Mouse (Mus musculus) T-helper 1 cell (primary cell): Measurements from ENCODE around the gene Tspan17.

Experiments used
- in situ Hi-C: fragments of 300-600 bp; cut with MboI, MseI; formaldehyde crosslinking; loops from one replicate; pipeline ENCODE4 v1.15.1; 2025; ENCODE audit warnings: high pct_unique_total_duplicates

The Tspan17 gene

GRCm38 (mm10) chr13:54805134-54805838 lies 16.1 kb downstream of the Tspan17 start:
- in situ Hi-C loops: no loop called here

- in situ Hi-C loops: no loop called here
These were observed 17.3 kb downstream of the Tspan17 start for GRCm38 (mm10) chr13:54806434-54806976.

DNA sequence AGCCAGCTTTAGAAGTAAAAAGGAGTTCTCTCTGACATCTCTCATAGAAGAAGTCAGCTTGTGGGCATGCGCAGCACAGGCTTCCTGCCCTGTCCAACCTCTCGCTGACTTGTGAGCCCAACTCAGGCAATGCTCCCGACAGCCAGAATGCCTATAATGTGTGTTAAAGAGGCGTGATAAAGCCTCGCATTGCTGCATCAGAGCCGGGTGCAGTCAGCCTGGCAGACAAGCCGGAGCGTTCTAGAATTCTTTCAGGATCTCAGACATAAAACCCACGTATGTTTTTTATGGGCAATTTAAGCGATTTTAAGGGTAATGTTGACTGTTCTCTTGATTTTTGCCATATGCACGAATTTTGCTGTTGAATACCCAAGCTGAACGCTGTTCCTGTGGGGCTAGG lies 18.9 kb downstream of the Tspan17 start:
- in situ Hi-C loops: no loop called here

DNA sequence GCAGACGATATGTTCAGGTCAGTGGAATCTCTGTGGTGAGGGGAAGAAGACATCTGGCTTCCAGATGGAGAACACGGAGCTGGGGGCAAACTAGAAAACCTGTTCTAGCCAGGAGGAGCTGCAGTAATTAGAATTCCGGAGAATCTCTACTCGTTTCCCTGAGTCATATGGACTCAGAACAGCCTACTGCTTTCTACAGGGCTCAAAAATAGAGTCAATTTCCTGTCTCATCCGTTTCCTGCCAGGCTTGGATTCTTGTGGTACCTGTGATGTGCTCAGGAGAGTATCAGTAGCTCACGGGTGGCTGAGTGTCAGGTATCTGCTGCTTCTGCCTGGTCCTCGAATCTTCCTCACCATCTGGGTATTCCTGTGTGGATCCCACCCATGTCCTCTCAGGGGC lies 22.3 kb downstream of the Tspan17 start:
- in situ Hi-C loops: no loop called here

- in situ Hi-C loops: no loop called here
These were observed 24.2 kb downstream of the Tspan17 start for GRCm38 (mm10) chr13:54813381-54813780.

DNA sequence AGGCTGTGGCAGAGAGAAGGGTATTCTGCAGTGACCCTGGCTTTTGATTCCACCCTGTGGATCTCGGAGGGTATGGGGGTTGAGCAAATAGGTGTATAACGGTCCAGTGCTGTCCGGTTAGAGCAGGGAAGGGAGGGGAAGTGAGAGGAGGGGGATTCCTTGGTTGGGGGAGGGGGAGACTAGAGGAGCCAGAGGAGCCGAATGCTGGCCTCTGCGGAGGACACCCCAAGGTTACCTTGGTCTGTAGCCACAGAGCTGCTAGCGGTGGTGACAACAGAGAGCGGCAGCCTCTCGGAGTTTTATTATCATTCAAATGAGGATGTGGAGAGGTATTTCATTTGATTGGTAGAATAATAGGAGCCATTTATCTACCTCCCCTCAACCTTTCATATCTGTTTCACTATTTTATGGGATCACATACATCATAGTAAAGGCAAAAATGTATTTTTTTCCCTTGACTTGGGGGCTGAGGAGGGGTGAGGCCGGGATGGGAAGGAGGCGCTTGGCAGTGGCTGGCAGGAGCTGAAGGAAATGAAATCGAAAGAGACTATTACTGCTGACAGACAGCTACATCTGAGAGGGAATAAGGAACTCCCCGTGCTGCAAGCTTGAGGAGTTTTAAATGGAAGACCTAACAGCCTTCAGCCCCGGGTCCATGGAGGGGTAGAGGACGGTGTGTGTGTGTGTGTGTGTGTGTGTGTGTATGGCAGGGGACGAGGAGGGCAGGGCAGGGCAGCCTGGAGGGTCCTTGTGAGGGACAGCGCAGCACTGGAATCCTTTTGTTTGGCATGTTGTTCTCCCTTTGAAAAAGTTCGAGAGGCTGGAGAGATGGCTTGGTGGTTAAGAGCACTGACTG lies 29.4 kb downstream of the Tspan17 start:
- in situ Hi-C loops: no loop called here

- in situ Hi-C loops: no loop called here
These were observed 31.9 kb downstream of the Tspan17 start for GRCm38 (mm10) chr13:54821106-54821505.

- in situ Hi-C loops: no loop called here
These were observed 32.8 kb downstream of the Tspan17 start for GRCm38 (mm10) chr13:54821931-54822330.

DNA sequence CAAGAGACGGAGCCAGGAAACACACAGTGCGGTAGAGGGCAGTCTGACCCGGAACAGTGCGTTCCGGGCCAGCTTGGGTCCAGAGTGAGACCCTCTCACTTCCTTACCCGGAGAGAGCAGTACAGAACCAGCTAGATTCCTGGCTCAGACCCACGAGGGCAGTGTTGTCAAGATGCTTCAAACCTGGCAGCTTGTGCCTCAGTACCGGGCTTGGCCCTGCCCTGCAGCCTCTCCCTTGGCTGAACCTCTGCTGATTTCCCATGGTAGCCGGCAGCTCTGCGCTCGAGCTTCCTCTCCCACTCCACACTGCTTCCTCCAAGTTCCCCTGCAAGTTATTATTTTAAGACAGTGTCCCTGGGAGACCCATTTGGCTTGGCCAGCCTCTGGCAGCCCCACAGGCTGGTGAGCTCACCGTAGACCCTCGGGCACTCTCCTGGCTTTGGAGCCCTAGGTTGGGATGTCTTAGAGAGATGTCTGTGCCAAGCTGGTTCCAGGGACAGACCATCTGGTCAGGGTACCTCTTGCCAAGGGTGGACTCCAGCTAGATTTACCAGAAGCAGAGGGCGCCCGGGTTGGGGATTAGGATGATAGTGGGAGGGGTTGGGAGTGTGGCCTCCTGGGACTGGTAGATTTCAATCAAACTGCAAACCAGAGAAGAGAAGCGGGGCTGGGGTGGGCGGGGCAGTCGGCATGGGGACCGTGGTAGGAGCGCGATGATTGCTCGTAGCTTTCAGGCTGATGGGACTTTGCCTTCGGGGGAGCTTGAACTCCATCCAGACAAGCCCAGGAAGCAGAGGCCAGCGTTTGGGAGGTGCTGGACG lies 35.1 kb downstream of the Tspan17 start:
- in situ Hi-C loops: no loop called here

DNA sequence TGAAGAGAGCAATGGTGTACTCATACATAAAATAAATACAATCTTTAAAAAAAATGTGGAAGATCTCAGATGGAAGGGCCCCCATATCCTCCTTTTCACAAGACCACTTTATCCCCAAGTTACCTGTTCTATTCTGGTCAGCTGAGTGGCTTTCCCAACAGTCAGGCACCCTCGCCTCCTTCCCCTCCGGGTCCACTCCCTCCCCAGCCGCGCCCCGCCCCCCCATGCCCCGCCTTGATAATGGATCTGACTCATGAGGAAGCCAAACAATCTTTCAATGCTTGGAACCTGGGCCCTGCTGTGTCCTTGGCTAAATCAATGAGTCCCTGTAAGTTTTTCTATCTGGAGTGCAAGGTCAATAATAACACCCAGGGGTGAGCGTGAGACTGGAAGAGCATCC lies 38.8 kb downstream of the Tspan17 start:
- in situ Hi-C loops: no loop called here

DNA sequence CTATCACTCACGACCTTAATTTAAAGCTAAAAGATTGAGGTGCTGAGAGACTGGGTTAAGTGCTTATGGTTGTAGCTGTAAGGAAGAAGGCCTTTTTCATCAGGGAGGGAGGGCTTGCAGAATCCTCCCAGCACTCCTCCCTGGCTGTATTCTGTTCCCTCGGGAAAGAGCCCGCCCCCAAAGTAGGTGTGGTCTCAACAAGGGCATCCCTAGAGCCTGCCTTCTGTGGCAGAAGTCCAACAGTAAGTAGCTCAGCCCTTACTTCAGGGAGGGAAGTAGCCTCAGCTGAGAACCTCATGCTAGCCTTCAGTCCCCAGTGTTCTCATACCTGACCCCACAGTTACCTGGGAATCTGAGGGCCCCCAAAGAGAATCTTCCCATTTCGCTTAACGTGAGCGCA lies 39.3 kb downstream of the Tspan17 start:
- in situ Hi-C loops: no loop called here

DNA sequence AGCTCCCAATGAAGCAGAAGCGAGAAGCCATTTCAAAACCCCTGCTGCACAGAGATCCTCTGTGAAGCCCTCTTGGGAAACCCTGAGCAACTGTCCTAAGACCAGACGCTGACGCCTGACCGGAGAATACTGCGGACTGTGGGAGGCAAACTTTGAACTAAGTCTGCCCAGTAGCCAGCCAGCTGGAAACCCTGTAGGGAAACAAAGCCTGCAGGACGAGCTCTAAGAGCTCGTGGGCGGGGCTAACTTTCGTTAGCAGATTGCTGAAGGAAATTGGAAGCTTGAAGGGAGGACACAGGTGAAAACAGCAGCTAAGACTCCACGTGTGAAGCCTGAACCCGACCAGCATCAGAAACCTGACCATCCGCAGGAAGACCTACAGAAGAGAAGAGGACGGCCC lies 40.3 kb downstream of the Tspan17 start:
- in situ Hi-C loops: no loop called here

DNA sequence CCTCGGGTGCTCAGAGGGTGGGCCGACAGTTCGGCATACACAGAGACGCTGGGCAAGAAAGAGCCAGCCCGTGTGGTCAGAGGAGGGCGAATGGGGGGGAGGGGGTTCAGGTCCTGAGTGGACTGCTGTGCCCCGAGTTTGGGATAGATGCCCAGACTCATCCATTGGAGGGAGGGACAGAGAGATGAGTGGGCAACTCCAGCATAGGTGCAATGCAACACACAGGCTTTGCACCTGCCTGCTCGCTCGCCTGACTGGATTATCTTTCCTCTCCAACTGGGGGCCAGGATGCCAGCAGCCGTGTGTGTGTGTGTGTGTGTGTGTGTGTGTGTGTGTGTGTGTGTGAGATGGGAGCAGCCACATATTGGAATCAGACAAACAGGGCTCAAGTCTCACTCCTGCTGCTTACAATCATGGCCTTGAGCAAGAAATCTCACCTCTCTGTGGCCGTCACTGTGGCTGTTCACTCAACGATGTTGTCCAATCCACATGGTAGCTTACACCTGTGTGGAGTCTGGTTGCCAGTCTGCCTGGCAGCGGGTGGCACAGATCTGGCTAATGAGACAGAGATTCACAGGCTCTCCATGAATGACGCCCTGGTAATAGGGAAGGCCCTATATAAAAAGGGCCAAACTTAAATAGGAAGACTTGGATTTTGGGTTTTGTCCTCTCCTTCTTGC lies 47.3 kb downstream of the Tspan17 start:
- in situ Hi-C loops: no loop called here

- in situ Hi-C loops: no loop called here
These were observed 47.9 kb downstream of the Tspan17 start for GRCm38 (mm10) chr13:54837061-54837460.

DNA sequence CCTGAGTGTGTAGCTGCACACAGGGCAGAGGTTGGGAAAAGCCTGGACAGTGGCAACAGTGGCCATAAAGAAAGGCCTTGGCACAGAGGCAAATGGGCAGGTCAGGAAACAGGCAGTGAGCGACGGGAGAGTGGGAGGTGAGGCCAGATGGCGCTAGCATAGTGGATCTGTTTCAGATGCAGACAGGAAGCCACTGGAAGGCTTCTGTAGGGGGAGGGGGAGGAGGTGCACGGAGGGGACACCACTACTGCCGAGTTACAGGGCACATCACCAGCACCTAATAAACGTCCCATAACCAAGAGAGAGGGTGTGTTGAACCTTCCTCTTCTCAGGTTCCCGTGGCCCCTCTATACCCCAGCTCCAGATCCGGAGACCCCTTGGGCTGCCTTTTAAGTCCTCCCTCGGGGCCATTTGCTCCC lies 48.3 kb downstream of the Tspan17 start:
- in situ Hi-C loops: no loop called here

DNA sequence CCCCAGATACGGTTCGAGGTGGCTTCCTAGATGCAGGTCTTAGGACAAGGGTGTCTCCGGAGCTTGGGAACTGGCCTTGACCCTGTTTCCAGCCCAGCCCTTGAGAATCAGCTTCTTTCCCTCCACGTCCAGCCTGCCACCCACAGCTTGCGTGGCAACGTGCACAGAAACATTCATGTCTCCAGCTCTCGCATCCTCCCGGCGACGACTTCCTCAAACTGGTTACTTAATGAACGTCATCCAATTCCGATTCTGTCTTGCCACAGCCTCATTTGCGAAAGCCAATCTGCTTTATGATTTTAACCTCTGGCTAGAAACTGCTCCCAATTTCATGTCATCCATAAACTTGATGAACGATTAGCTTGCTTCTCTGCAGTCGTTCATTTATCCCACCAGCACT lies 49.4 kb downstream of the Tspan17 start:
- in situ Hi-C loops: no loop called here

- in situ Hi-C loops: no loop called here
These were observed 50.0 kb downstream of the Tspan17 start for GRCm38 (mm10) chr13:54839211-54839610.

- in situ Hi-C loops: no loop called here
These were observed 55.4 kb downstream of the Tspan17 start for GRCm38 (mm10) chr13:54844579-54844978.
